Mouse (Mus musculus) E14TG2a.4 (cell line): ENCODE results near the gene Them7.
A peak's percentile ranks its signal among the peaks of the same experiment; 100 is the strongest.

Experiments used
- H3K27me3 ChIP-seq: 2 replicates; pipeline ENCODE4 v1.6.1; 2014; ENCODE audit warnings: low read length, control low read depth; ENCODE audit not compliant: insufficient read depth
- H3K36me3 ChIP-seq: 2 replicates; pipeline ENCODE4 v1.6.1; 2014; ENCODE audit warnings: low read length, control low read depth; ENCODE audit not compliant: insufficient read depth
- H3K4me1 ChIP-seq: replicated peaks from 2 replicates; pipeline ENCODE4 v1.6.1; 2014; ENCODE audit warnings: low read depth, low read length, control low read depth
- H3K4me3 ChIP-seq: replicated peaks from 2 replicates; pipeline ENCODE4 v1.5.1; 2014; ENCODE audit warnings: mild to moderate bottlenecking, low read length
- H3K9me3 ChIP-seq: 2 replicates; pipeline ENCODE4 v1.6.1; 2014; ENCODE audit warnings: low read length, control low read depth
- CTCF ChIP-seq: conservative IDR thresholded peaks from 2 replicates; pipeline ENCODE4 v1.5.1; 2014; ENCODE audit warnings: low read length
- NANOG ChIP-seq: IDR thresholded peaks from 2 replicates; pipeline ENCODE4 v1.6.1; 2014; ENCODE audit warnings: borderline replicate concordance, low read length, mixed read lengths
- POU5F1 ChIP-seq: IDR thresholded peaks from 2 replicates; pipeline ENCODE4 v1.6.1; 2014; ENCODE audit warnings: low read length, borderline replicate concordance

Them7 gene

DNA sequence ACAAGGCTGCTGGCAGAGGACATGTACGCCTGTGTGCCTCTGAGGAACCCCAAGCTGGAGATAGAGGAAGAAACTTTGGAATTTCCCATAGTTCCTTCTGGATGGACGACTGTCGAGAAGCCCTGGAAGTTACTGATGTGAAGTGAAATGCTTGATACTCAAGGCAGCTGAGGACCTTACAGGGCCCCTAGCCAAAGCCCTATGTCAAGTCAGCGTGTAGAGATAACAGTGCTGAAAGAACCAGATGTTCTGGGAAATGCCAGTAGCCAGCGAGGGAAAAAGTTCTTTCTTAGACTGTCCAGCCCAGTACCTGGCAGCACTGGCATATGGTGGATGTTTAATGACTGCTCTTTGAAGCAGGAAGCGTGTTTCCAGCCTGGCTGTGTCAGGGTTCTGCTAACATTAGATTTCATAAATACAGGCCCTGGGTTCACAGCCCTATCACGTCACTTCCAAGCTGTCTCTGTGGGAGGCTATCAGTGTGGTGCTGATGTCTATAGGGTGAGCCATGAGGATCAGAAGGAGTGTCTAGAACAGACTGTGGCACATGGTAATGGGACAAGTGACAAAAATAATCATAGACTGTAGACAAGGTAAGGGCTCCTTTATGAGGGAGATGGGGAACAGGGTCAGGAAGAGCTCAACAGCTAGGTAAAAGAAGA is 2.3 kb downstream of the Them7 start:
- no peak overlapping the region for H3K4me3 ChIP-seq
- H3K27me3 ChIP-seq = peaks cover 52% of the 10 kb centered on the region
- no peaks in the 10 kb centered on the region for H3K36me3 ChIP-seq
- H3K4me1 ChIP-seq = peaks cover 19% of the 10 kb centered on the region
- no peaks in the 10 kb centered on the region for H3K9me3 ChIP-seq
- no peak for TF ChIP-seq CTCF
- no peak for TF ChIP-seq POU5F1
- TF ChIP-seq NANOG = no peak

DNA sequence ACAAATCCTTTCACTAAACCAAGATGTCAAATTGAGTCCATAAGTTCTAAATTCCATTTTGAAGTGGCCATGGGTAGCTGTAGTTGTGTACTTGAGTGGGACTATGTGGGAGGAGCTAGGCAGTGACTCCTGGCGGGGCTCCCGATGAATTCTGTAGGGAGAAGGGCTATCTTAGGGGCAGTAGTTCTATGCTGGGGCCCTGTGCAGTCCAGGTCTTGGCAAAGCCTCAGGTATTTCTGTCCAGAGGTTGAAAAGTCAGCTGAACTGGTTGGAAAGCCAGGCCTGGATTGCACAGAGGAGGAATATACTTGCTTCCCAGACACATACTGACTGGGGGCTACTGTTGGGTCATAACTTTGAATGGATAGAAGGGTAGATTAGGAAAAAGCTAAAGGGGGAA is 4.3 kb downstream of the Them7 start:
- Histone ChIP-seq H3K9me3 (no peaks in the 10 kb centered on the region), H3K4me3 (no peak overlapping the region), H3K27me3 (peaks cover 51% of the 10 kb centered on the region), H3K36me3 (no peaks in the 10 kb centered on the region), H3K4me1 (peaks cover 16% of the 10 kb centered on the region)
- no peak for TF ChIP-seq CTCF

DNA sequence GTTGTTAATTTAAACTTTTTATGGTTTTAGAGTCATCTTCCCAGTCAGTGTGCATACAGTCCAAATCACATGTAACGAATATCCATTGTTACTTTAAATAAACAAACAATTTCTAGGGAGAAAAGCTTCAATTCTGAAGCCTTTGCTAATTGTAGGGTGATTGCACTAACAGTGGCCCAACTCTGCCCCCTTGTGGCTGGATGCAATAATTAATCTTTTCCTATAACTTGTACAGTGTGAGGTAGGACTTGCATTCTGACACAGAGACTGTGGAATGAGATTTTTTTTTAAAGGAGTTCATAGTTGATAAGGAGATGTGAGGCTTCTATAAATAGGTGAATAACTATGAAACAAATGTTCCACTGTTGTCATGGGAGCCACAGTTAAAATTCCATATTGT is 6.2 kb downstream of the Them7 start:
- no peak overlapping the region for H3K4me3 ChIP-seq
- no peaks in the 10 kb centered on the region; the same call in 1 of the 2 replicates for H3K4me1 ChIP-seq
- H3K36me3 ChIP-seq = no peaks in the 10 kb centered on the region
- TF ChIP-seq CTCF = peak; percentile 55
- TF ChIP-seq POU5F1 = no peak
- no peaks in the 10 kb centered on the region for H3K9me3 ChIP-seq
- H3K27me3 ChIP-seq = peaks cover 36% of the 10 kb centered on the region

DNA sequence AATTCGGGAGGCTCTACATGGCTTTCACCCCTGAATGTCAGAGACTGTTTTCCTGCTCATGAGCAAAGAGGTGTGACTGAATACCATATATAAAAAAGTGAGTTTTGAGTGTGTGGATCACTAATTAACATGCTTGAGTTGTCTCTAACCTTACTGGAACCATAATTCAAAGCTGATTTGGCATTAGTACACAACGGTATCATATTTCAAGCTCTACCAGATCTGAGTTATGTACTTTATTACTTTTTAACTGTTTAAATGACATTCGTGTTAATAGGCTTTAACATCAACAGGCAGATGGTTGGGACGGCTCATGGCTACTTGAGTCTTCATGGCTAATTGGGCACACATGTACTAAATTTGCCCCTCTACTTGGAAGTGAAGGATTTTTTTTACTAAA is 8.3 kb downstream of the Them7 start:
- TF ChIP-seq NANOG (no peak), POU5F1 (no peak), CTCF (no peak)
- Histone ChIP-seq H3K9me3 (no peaks in the 10 kb centered on the region), H3K4me3 (no peak overlapping the region), H3K27me3 (peaks cover 19% of the 10 kb centered on the region), H3K4me1 (no peaks in the 10 kb centered on the region; the same call in 1 of the 2 replicates), H3K36me3 (no peaks in the 10 kb centered on the region)

DNA sequence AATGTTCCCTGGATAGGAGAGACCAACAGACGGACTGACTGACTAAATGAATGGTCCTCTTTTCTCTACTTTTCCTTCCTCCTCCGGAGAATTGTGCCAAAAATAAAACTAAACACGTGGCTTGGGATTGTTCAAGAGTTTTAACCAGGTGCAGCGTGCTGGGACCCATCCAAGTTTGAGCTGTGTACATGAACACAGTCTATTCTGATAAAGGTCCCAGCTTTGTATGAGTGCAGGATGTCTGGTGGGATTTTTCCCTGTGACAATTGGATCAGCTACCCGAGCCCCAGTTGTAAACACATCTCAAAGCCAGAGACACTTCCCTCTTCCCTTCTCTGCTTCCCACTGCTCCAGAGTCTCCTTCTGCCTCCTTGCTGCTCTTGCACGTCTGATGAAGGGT is 10.2 kb downstream of the Them7 start:
- no peaks in the 10 kb centered on the region for H3K36me3 ChIP-seq
- H3K9me3 ChIP-seq = no peaks in the 10 kb centered on the region
- H3K4me1 ChIP-seq = no peaks in the 10 kb centered on the region; the same call in 1 of the 2 replicates
- no peak overlapping the region for H3K4me3 ChIP-seq
- H3K27me3 ChIP-seq = peaks cover 15% of the 10 kb centered on the region
- TF ChIP-seq POU5F1 (no peak), NANOG (no peak), CTCF (no peak)

DNA sequence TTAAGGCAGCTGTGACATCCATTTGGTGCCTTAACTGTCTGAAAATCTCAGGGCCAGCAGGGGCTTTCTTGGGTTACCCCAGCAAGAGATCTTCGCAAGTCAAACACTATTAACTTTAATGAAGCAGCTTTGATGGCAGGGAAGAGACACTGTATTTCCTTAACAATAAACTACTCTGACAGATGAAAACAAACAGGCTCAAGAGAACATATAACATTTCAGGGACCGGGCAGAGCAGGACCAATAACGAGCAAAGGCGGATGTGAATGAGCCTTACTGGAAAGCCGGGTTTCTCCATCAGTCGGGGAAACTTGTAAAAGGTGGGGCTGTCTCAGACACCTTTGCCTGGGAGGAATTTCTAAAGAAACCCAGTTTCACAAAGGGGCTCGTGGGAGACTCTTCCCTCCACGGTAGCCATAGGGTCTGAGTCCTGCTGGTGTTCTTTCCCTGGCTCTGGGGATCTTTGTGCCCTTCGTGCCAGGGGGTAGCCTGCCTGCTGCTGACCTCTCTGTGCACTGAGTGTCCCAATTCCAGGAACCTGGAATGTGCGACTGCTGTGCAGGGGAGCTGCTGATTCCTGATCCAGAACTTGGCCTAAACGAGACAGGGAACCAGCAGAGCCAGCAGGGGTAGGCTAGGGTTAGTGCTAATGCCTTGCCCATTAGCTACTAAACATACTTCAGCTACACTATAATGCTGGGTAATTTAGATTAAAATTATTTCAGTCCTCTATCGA is 11.4 kb downstream of the Them7 start:
- TF ChIP-seq POU5F1 (no peak), NANOG (no peak), CTCF (no peak)
- H3K27me3 ChIP-seq = peaks cover 15% of the 10 kb centered on the region
- H3K4me3 ChIP-seq = no peak overlapping the region
- no peaks in the 10 kb centered on the region for H3K9me3 ChIP-seq
- H3K4me1 ChIP-seq = no peaks in the 10 kb centered on the region; the same call in 1 of the 2 replicates
- no peaks in the 10 kb centered on the region for H3K36me3 ChIP-seq

DNA sequence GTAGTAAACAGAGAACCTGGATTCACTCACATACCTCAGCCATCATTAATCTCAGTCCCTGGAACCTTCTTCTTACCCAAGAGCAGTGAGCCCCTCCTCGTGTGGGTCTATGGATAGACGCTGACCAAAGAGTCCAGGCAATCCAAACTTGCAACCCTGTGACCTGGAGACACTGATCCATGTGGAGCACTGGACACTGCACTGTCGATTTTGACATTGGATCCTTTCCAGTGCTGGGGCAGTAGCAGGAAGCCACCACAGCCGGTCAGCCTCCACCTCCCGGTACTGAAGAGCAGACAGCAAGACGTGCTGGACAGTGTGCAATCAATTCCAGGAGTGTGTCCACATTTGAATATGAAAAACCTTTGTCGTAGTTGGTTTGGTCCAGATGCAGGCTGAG is 13.3 kb downstream of the Them7 start:
- Histone ChIP-seq H3K4me1 (no peaks in the 10 kb centered on the region), H3K9me3 (no peaks in the 10 kb centered on the region), H3K4me3 (no peak overlapping the region), H3K36me3 (no peaks in the 10 kb centered on the region), H3K27me3 (peaks cover 13% of the 10 kb centered on the region)
- TF ChIP-seq CTCF (no peak), POU5F1 (no peak), NANOG (no peak)

DNA sequence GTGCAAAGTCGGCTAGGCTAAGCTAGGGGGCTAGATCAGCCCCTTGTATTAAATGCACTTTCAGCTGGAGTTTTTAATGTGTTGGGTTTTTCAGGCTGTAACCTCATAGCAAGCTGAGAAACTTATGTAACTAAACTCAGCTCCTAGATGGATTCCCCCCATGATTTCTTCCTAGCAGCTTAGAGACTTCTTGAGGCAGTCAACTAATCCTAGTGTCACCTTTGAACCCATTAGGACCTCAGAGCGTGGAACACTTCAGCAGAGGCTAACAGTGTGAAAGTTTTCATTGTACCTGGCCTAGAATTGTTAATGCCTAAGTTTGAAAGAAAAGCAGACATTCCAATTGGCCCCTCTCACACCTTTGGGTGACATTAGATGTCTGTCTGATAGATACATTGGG is 13.7 kb downstream of the Them7 start:
- Histone ChIP-seq H3K27me3 (peaks cover 13% of the 10 kb centered on the region), H3K4me1 (no peaks in the 10 kb centered on the region), H3K4me3 (no peak overlapping the region), H3K36me3 (no peaks in the 10 kb centered on the region), H3K9me3 (no peaks in the 10 kb centered on the region)
- TF ChIP-seq NANOG (no peak), CTCF (no peak), POU5F1 (no peak)
